Mouse (Mus musculus): ENCODE data around the gene Shroom2.

Gene Shroom2

GRCm38 (mm10) chrX:152690788-152691291 is 78.4 kb downstream of the Shroom2 start:
- no peak for DNase-seq

GRCm38 (mm10) chrX:152679190-152679814 is 90.0 kb downstream of the Shroom2 start:
- DNase-seq = no peak

GRCm38 (mm10) chrX:152676357-152676756 is 92.9 kb downstream of the Shroom2 start:
- no peak for DNase-seq

DNA sequence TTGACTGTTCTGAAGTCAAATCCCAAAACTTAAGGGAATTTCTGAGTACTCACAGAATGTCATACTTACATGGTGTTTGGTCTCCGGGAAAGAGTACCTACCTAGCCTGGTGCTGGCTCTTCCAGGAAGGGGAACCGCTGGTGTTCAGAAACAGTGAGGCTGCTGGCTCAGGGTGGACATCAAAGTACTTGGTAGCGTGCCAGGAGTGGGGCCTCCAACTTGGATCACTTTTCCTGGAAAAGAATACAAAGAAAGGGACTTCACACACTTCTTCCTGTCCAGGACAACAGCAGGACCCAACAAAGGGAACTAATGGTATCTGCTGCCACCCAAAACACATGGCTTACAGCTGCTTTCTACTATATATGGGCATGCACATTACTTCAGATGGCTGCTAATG is 95.8 kb downstream of the Shroom2 start:
- DNase-seq = no peak

GRCm38 (mm10) chrX:152657363-152658036 is 111.8 kb downstream of the Shroom2 start:
- DNase-seq = no peak

DNA sequence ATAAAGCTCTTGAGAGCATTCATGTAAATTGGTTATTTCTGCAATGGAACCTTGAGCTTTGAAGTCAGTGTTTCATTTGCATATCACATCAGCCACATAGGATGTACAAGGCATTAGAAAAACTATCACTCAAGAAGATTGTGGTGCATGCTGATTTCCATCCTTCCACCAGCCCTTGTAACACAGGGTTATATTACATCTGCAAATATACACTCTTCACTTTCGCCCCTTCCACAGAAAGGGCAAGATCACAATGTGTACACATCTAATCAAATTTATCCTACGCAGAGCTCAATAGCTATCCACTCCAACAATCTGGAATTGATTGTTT is 112.7 kb downstream of the Shroom2 start:
- DNase-seq = no peak

DNA sequence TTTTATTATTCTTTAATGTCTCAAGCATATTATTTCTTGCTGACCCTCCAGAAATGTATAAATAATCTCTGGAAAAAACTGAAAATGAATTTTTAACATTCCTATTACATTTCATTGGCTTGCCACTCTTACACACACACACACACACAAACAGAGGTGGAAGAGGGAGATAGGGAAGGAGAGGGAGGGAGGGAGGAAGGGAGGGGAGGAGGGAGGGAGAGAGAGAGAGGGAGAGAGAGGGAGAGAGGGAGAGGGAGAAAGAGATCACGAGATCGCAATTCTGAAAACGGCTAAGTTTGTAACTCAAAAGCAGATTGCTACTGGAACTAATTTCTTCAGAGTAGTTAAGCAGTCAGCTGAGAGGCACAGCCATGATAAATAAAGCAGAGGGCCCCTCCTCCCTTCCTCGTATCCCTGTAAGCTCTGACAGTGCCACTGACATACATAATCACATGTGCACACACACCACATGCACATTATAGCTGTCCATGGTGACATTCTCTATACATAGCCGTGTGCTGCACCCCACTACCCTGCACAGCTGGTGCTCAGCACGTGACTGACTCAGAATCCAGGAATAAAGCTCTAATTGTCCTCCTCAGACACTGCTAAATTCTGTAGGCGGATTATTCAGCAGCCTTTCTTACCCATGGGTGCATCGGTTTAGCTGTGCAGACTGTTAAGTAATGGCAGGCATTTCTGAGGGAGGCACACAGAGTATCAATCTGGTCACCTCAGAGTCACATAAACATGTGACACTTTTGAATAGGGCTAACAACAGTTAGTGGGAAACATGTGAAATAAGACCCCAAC is 113.3 kb downstream of the Shroom2 start:
- DNase-seq = peak; percentile 31

DNA sequence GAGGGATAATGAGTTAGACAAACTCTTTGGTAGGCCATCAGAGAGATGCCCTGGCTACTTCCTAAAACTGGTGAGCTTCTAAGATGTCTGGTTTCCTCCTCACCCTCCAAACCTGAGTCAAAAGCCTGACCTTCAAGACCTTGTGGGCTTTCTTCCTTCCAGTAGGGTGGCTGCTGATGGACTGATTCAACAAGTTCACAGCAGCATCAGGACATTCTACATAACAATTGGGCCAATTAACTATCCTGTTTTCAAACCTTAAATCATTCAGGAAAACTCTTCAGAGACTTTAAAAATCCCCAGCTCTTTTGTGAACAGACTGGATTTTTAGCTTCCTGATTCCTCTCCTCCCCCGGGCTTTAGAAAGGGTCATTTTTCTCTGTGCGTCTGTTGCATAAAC is 116.6 kb downstream of the Shroom2 start:
- no peak for DNase-seq

DNA sequence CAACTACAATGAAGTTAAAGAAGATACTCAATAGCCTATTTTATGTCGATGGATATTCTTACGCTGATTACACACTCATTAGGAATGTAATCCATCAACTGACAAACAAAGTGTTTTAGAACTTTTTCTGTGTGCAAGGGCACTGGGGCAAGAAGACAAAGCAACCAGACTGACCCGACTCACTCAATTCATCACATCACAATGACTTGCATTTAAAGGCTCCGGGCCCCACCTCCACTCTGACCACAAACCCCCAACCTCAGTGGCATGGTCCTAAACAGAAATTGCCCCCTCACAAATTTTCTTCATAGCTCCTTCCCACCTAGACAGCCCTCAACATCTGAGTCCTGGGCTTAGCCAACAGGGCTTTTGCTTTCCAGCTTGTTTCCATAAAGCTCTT is 124.4 kb downstream of the Shroom2 start:
- DNase-seq = no peak

DNA sequence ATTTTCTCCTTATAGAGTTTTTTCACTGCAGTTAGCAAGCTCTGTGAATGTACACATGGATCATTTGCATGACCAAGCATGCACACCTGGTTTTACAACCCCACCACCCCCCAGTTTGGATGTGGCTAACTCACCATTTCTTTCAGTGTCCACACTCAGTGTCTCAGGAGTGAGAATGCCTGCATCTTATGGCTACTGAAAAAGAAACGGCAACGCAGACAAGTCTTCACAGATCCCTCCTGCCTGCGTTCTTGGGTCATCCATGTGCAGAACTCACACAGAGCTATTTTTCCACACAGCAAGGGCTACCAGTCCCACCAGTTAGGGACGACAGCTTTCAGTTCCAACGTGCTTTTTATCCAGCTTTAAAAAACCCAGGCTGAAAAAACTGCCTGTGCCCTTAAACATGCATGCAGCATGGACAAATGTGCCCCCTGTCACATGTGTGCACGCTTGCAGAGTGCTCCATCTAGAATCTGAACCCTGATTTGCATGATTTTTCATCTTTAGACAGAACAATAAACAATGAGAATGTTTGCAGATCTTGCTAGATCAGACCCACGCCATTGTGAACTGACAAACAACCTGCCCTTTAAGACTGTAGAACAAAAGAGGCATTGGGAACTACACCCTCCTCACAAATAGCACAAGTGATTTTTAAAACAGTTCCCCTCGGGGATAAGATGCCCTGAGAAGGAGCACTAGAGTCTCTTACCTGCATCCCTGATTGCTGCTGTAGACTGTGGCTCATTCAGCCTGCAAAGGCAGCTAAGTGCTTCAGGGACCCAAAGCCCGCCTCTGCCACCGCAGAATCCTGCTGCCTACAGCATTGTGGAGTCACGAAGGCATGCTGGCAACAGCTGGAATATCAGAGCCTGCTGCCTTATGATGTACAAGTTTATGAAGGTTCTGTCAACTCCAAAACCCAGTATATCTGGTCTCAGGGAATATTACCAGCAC is 125.3 kb downstream of the Shroom2 start:
- DNase-seq = peak; percentile 21

GRCm38 (mm10) chrX:152643201-152643600 is 126.1 kb downstream of the Shroom2 start:
- no peak for DNase-seq

DNA sequence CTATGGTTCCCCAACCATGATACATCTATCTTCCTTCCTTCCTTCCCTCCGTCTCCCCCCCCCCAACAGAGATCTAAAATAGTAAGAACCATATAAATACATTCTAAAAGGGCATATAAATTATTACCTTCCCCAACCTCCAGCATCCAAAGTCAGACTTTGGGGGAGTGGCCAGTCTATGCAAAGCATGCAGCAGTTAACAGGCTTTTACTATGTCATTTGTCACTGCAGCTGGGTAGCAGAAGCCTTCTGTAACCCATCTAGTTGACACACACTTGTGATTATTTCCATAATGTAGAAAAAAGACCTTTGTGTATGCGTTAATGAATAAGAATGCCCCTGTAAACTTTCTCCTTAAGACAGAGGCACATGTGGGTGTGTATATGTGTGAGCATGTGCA is 126.6 kb downstream of the Shroom2 start:
- DNase-seq = no peak

- no peak for DNase-seq
Measured at GRCm38 (mm10) chrX:152635397-152635796, 133.9 kb downstream of the Shroom2 start.

DNA sequence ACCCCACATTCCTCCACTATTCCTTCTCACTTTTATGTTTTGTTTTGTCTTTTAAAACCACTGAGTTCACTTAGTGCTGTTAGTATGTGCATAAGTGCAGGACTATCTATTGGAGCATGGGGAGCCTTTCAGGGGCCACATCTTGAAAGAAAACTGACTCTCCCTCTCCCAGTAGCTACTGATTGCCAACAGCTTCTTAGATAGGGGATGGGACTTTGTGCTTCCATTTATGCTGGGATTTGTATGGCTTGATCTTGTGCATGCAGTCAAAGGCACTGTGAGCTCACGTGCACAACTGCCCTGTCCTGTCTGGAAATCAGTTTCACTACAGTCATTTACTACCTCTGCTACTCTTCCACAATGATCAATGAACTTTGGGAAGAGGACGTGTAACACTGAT is 147.9 kb downstream of the Shroom2 start:
- no peak for DNase-seq

GRCm38 (mm10) chrX:152620917-152621316 is 148.3 kb downstream of the Shroom2 start:
- no peak for DNase-seq

- DNase-seq = peak; percentile 19
Measured at GRCm38 (mm10) chrX:152618464-152618863, 150.8 kb downstream of the Shroom2 start.

DNA sequence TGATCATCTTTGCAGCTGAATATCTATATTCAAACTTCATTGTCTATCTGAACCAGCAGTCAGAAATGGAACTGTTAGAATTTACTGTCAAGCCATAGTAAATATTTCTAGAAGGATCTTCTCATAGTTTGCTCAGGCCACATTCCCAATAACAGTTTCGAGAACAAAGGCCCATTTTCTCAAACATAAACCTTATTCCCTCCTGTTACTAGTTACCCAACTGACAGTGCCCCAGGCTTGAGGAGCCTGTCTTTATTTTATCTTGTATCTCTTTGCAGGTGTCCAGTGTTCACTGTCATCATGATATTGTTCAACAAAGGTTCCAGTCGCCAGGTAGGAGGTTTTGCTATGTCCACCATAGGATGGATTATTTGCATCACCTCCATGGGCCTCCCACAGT is 206.2 kb downstream of the Shroom2 start, which contains the start of gene Cldn34a:
Gene Cldn34a, plus strand, starts transcription at position 301 of the 400 bp plus-strand sequence.
- DNase-seq = no peak
